Mouse (Mus musculus) monocyte, adult 5-6 weeks (primary cell): ENCODE measurements around the gene Wipf3. TPM values are rescaled to one million over a fixed set of nuclear protein-coding genes. Genes with fewer than 3 reads are reported as not detected.

Experiments used
- ATAC-seq: fragments of 153-309, 156-312 bp; replicated peaks from 2 replicates; pipeline ENCODE4 v1.8.0; 2017; ENCODE audit warnings: mild to moderate bottlenecking; ENCODE audit not compliant: low TSS enrichment, insufficient number of reproducible peaks, severe bottlenecking, poor library complexity, low FRiP score
- total RNA-seq: library from RNA; stranded (forward); fragments of 200-1000, 200-491, 200-594 nt; gene quantifications from 3 replicates; pipeline ENCODE4 v1.2.3, GENCODE M21; 2017

Wipf3 gene
- total RNA-seq, 1 experiment from 2014 or later = not detected

GRCm38 (mm10) chr6:54550801-54551323 is 121.5 kb downstream of the Wipf3 start:
- ATAC-seq = no peak

GRCm38 (mm10) chr6:54552721-54553413 is 123.5 kb downstream of the Wipf3 start:
- ATAC-seq = no peak

Other genes with a start within 250 kb of the Wipf3 start
- 0.58 to 0.75 TPM in 2 of 3 replicates, not detected in the other for gene Prr15, start 103.8 kb upstream of the Wipf3 start, total RNA-seq
- not detected in 3 replicates for gene Scrn1, start 136.9 kb downstream of the Wipf3 start, total RNA-seq
- gene Plekha8, start 165.5 kb downstream of the Wipf3 start, total RNA-seq = 1.5 to 2.2 TPM (median 2.0 TPM) in 3 replicates
- gene Fkbp14, start 167.7 kb downstream of the Wipf3 start, total RNA-seq = 0.58 TPM in 1 of 3 replicates, not detected in the others